Mouse (Mus musculus): ENCODE data around the gene Grik3. TPM values are rescaled to one million over a fixed set of nuclear protein-coding genes. Genes with fewer than 3 reads are reported as not detected.
"Not testable (repeated sequence)": the region's sequence is repeated elsewhere in the genome, so short reads cannot be mapped to it uniquely, and the experiment has no call there.

Gene Grik3
- polyA plus RNA-seq, 1 experiment from 2014 or later, result 3.6 TPM

DNA sequence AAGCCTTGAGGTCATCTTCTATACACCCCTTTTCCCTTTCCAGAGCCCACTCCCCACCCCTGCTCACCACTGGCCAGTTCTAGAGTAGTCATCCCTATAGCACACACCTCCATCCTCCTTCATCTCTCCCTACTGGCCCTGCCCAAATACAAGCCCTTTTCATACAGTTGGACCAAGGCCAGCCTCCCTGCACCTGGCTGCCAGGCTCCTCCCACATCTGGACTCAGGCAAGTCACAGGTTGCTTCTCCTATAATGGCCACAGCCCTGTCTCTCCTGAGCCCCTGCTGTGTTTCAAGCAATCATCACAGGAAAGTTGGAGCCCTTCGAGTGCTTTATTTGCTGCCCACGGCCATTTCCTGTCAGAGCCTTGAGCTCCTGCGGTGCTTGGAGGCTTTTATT lies 110.8 kb downstream of the Grik3 start:
- WGBS, result 75% methylated on average over 3 of the region's 3 CpGs
- ATAC-seq, result no peak
- Histone ChIP-seq H3K4me1 (replicated peaks) (peaks cover 40% of the 10 kb centered on the region), H3K4me3 (replicated peaks) (no peak overlapping the region), H3K27me3 (peaks cover 9% of the 10 kb centered on the region; the same call in 1 of the 2 replicates), H3K36me3 (no peaks in the 10 kb centered on the region), H3K9ac (replicated peaks) (no peak overlapping the region), H3K4me2 (replicated peaks) (no peak overlapping the region), H3K9me3 (no peaks in the 10 kb centered on the region), H3K27ac (no peak overlapping the region)

DNA sequence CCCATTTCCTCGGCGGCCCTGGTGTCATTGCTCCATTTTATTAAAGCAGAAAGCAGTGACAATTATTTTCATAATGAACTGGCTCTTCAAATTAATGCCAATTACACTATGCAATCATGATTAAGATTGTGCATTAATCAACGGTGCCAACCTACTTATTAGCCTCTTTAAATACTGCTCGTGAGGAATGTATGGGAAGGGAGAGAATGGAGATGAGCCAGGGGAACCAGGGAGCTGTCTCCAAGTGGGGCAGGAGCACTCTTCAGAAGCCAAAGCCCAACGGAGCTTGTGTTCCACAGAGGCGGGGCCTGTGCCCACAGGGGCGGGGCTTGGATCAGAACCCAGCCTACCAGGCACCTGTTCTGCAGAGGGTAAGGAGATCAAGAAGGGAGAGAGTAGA lies 114.0 kb downstream of the Grik3 start:
- H3K4me1 ChIP-seq (replicated peaks), result peaks cover 24% of the 10 kb centered on the region
- ATAC-seq, result peak; percentile 31
- no peaks in the 10 kb centered on the region for H3K36me3 ChIP-seq
- no peak overlapping the region for H3K4me3 ChIP-seq (replicated peaks)
- peaks cover 9% of the 10 kb centered on the region; the same call in 1 of the 2 replicates for H3K27me3 ChIP-seq
- no peak overlapping the region for H3K4me2 ChIP-seq (replicated peaks)
- no peaks in the 10 kb centered on the region for H3K9me3 ChIP-seq
- no peak overlapping the region for H3K9ac ChIP-seq (replicated peaks)
- 61% methylated on average over 7 of the region's 7 CpGs for WGBS
- no peak overlapping the region for H3K27ac ChIP-seq

DNA sequence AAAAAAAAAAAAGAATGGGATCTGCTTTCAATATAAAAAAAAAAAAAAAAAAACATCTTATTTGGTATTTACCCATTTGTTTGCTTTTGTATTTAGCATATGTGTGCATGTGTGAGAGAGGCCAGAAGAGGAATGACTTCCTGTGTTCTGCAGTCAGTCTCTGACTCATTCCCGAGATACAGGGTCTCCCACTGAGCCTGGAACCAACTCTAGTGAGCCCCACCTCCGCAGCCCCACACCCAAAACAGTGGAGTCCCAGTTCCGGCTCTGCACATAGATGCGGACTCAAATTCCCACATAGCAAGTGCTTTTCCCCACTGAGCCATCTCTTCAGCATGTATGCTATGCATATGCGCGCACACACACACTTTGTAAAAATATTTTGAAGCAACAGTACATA lies 115.6 kb downstream of the Grik3 start:
- H3K4me1 ChIP-seq (replicated peaks), result peaks cover 8% of the 10 kb centered on the region
- no peak overlapping the region for H3K9ac ChIP-seq (replicated peaks)
- no peak overlapping the region for H3K4me3 ChIP-seq (replicated peaks)
- no peak overlapping the region for H3K27ac ChIP-seq
- H3K27me3 ChIP-seq, result 0 out of 2 replicates have a peak, but pooled peaks cover 5% of the 10 kb centered on the region
- no peaks in the 10 kb centered on the region for H3K36me3 ChIP-seq
- H3K4me2 ChIP-seq (replicated peaks), result no peak overlapping the region
- WGBS, result 84% methylated on average over 6 of the region's 6 CpGs
- no peak for ATAC-seq
- no peaks in the 10 kb centered on the region for H3K9me3 ChIP-seq

DNA sequence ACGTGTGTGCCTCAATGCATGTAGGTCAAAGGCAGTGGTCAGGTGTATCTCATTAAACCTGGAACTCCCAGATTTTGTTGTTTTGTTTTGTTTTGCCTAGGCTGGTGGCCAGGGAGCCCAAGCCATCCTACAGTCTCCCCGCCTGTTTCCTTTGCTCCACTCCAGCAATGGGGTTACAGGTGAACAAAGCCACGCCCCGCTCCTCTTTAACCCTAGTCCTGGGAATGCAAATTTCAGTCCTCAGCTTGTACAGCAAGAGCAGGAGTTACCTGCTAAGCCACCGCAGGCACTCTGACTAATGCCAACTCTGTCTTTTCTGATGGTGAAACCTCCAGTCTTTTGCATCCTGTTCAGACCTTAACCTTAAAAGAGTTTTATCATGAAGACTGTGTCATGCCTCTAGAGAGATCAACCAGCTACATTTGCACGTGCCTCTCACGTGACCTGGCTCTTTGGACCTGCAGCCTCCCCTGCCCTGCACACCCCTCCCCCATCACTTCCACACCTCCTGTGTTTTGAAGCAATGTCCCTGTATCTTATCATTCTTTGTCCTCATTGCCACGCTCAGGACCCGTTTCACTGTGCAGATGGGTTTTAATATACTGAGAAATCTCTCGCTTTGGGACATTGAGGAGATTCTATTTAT lies 117.0 kb downstream of the Grik3 start:
- WGBS, result 55% methylated on average over 10 of the region's 10 CpGs
- peaks cover 8% of the 10 kb centered on the region for H3K4me1 ChIP-seq (replicated peaks)
- H3K27me3 ChIP-seq, result 0 out of 2 replicates have a peak, but pooled peaks cover 2% of the 10 kb centered on the region
- no peaks in the 10 kb centered on the region for H3K36me3 ChIP-seq
- H3K27ac ChIP-seq, result no peak overlapping the region
- no peaks in the 10 kb centered on the region for H3K9me3 ChIP-seq
- H3K4me3 ChIP-seq (replicated peaks), result no peak overlapping the region
- H3K4me2 ChIP-seq (replicated peaks), result no peak overlapping the region
- no peak overlapping the region for H3K9ac ChIP-seq (replicated peaks)
- no peak for ATAC-seq

- not testable (repeated sequence) for H3K4me2 ChIP-seq (replicated peaks); H3K27ac ChIP-seq; H3K36me3 ChIP-seq; H3K9me3 ChIP-seq; H3K4me3 ChIP-seq (replicated peaks); ATAC-seq; H3K9ac ChIP-seq (replicated peaks); H3K4me1 ChIP-seq (replicated peaks); H3K27me3 ChIP-seq
- WGBS, result 52% methylated on average over 3 of the region's 4 CpGs
Observed at GRCm38 (mm10) chr4:125608896-125609295, 118.4 kb downstream of the Grik3 start.

- 58% methylated on average over 21 of the region's 21 CpGs for WGBS
- Histone ChIP-seq H3K4me1 (replicated peaks) (peaks cover 8% of the 10 kb centered on the region), H3K9me3 (no peaks in the 10 kb centered on the region), H3K4me3 (replicated peaks) (no peak overlapping the region), H3K36me3 (no peaks in the 10 kb centered on the region), H3K27me3 (no peaks in the 10 kb centered on the region), H3K27ac (no peak overlapping the region), H3K4me2 (replicated peaks) (no peak overlapping the region), H3K9ac (replicated peaks) (no peak overlapping the region)
- ATAC-seq, result no peak
Observed at GRCm38 (mm10) chr4:125609320-125610306, 119.1 kb downstream of the Grik3 start.

DNA sequence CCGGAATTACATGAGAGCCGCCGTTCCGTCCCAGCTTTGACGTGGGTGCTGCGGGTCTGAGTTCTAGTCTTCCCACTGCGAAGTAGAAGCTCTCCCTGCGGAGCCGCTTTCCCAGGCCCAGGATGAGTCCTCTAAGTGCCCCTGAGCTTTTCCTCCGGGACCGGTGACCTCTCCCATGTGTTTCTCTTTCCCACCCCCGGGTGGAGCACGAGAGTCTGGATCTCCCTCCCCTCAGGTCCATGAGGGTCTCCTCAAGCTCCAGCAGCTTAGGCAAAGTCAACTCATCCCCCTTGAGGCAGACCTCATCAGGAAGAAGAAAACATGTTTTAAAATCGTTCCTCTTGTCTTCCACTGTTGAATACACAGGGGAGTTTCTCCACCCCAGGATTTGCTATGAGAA lies 127.4 kb downstream of the Grik3 start:
- Histone ChIP-seq H3K9me3 (no peaks in the 10 kb centered on the region), H3K27ac (no peak overlapping the region), H3K27me3 (no peaks in the 10 kb centered on the region), H3K9ac (replicated peaks) (no peak overlapping the region), H3K4me3 (replicated peaks) (no peak overlapping the region), H3K4me1 (replicated peaks) (peaks cover 6% of the 10 kb centered on the region; the same call in 1 of the 2 replicates), H3K4me2 (replicated peaks) (no peak overlapping the region), H3K36me3 (no peaks in the 10 kb centered on the region)
- no peak for ATAC-seq
- 89% methylated on average over 14 of the region's 14 CpGs for WGBS

- H3K36me3 ChIP-seq, result no peaks in the 10 kb centered on the region
Observed at GRCm38 (mm10) chr4:125618524-125619320, 128.2 kb downstream of the Grik3 start.

GRCm38 (mm10) chr4:125624885-125625678 lies 134.6 kb downstream of the Grik3 start:
- Histone ChIP-seq H3K36me3 (no peaks in the 10 kb centered on the region), H3K27ac (no peak overlapping the region), H3K9ac (replicated peaks) (no peak overlapping the region), H3K9me3 (no peaks in the 10 kb centered on the region), H3K4me1 (replicated peaks) (peaks cover 11% of the 10 kb centered on the region; the same call in 1 of the 2 replicates), H3K4me2 (replicated peaks) (no peak overlapping the region), H3K4me3 (replicated peaks) (no peak overlapping the region), H3K27me3 (no peaks in the 10 kb centered on the region)
- ATAC-seq, result no peak
- 84% methylated on average over 9 of the region's 9 CpGs for WGBS

More at GRCm38 (mm10) chr4:125618524-125619320, 128.2 kb downstream of the Grik3 start:
- no peak for ATAC-seq
- Histone ChIP-seq H3K4me2 (replicated peaks) (no peak overlapping the region), H3K4me3 (replicated peaks) (no peak overlapping the region), H3K9me3 (no peaks in the 10 kb centered on the region), H3K27me3 (no peaks in the 10 kb centered on the region), H3K27ac (no peak overlapping the region), H3K4me1 (replicated peaks) (peaks cover 6% of the 10 kb centered on the region; the same call in 1 of the 2 replicates), H3K9ac (replicated peaks) (no peak overlapping the region)
- WGBS, result 85% methylated on average over 8 of the region's 8 CpGs

GRCm38 (mm10) chr4:125629544-125629943 lies 139.0 kb downstream of the Grik3 start:
- Histone ChIP-seq H3K9me3 (no peaks in the 10 kb centered on the region), H3K27ac (no peak overlapping the region), H3K27me3 (no peaks in the 10 kb centered on the region), H3K4me3 (replicated peaks) (no peak overlapping the region), H3K36me3 (no peaks in the 10 kb centered on the region), H3K4me1 (replicated peaks) (peaks cover 5% of the 10 kb centered on the region; the same call in 1 of the 2 replicates), H3K4me2 (replicated peaks) (no peak overlapping the region), H3K9ac (replicated peaks) (no peak overlapping the region)
- 79% methylated on average over 4 of the region's 4 CpGs for WGBS
- ATAC-seq, result no peak

DNA sequence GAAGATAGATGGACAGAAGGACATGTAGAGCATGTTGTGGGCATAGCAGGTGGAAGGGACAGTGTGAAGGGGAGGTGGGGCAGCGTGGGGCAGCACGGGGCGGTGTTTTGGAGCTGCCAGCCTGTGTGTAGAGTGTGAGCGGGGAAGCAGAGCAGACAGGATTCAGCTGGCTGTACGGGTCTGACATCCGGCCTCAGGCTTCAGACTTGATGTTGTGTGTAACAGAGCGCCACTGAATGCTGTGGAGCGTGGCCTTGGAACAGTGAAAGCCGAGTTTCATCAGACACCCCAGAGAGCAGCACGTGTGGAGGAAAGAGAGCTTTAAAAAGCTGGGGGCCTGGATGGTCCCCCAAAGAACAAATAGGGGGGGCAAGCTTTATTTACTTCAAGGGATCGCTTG lies 144.5 kb downstream of the Grik3 start:
- Histone ChIP-seq H3K4me3 (replicated peaks) (no peak overlapping the region), H3K36me3 (no peaks in the 10 kb centered on the region), H3K9me3 (no peaks in the 10 kb centered on the region), H3K27ac (no peak overlapping the region), H3K4me1 (replicated peaks) (peaks cover 16% of the 10 kb centered on the region), H3K9ac (replicated peaks) (no peak overlapping the region), H3K27me3 (peaks cover 4% of the 10 kb centered on the region; the same call in 1 of the 2 replicates), H3K4me2 (replicated peaks) (no peak overlapping the region)
- no peak for ATAC-seq
- 81% methylated on average over 11 of the region's 11 CpGs for WGBS
